Mouse (Mus musculus) spleen, adult 2 months (tissue): Measurements from ENCODE around the gene Topors.

Experiments
- CTCF ChIP-seq: fragments of 200-500 bp; IDR thresholded peaks from 2 replicates; pipeline ENCODE4 v1.5.1; 2011; ENCODE audit warnings: mild to moderate bottlenecking, inconsistent platforms; ENCODE audit not compliant: insufficient read depth, insufficient read length, insufficient replicate concordance; ENCODE audit errors: extremely low read depth
- POLR2A ChIP-seq: fragments of 200-500 bp; IDR thresholded peaks from 2 replicates; pipeline ENCODE4 v1.6.1; 2011; ENCODE audit warnings: low read depth, low read length, inconsistent platforms

- TF ChIP-seq CTCF: no peak
- no peak for TF ChIP-seq POLR2A
Measured at GRCm38 (mm10) chr4:40267681-40268080, 2.0 kb downstream of the Topors start.
